Mouse (Mus musculus) common myeloid progenitor, adult 5-6 weeks (primary cell): ENCODE data around the gene Ccl22. TPM values are rescaled to one million over a fixed set of nuclear protein-coding genes. Genes with fewer than 3 reads are reported as not detected.

Experiments
- total RNA-seq: library from RNA; stranded (forward); fragments of 200-1000, 187-1606 nt; gene quantifications from 2 replicates; pipeline ENCODE4 v1.2.3, GENCODE M21; 2017

The Ccl22 gene
- total RNA-seq, 1 experiment from 2014 or later, result not detected

Other genes starting within 250 kb of the Ccl22 start
- gene Cpne2, start 212.6 kb upstream of the Ccl22 start, total RNA-seq, result 78.1 and 88.0 TPM in 2 replicates
- gene Rspry1, start 143.7 kb upstream of the Ccl22 start, total RNA-seq, result 37.1 and 42.9 TPM in 2 replicates
- gene Fam192a, start 143.6 kb upstream of the Ccl22 start, total RNA-seq, result 104 and 157 TPM in 2 replicates
- gene Arl2bp, start 79.0 kb upstream of the Ccl22 start, total RNA-seq, result 126 and 144 TPM in 2 replicates
- not detected in 2 replicates for gene Pllp, start 49.3 kb upstream of the Ccl22 start, total RNA-seq
- not detected in 2 replicates for gene Cx3cl1, start 26.4 kb downstream of the Ccl22 start, total RNA-seq
- gene Ccl17, start 64.9 kb downstream of the Ccl22 start, total RNA-seq, result 1.1 and 4.9 TPM in 2 replicates
- gene Coq9, start 92.7 kb downstream of the Ccl22 start, total RNA-seq, result 16.8 and 30.8 TPM in 2 replicates
- gene Ciapin1, start 92.8 kb downstream of the Ccl22 start, total RNA-seq, result 32.4 and 34.1 TPM in 2 replicates
- gene Polr2c, start 111.9 kb downstream of the Ccl22 start, total RNA-seq, result 51.3 and 54.3 TPM in 2 replicates
- gene Dok4, start 130.7 kb downstream of the Ccl22 start, total RNA-seq, result 0.78 and 0.82 TPM in 2 replicates
- gene Ccdc102a, start 172.5 kb downstream of the Ccl22 start, total RNA-seq, result 0.58 and 2.2 TPM in 2 replicates
- 0.05 TPM in 1 of 2 replicates, not detected in the other for gene Adgrg5, start 178.1 kb downstream of the Ccl22 start, total RNA-seq
- 293 and 407 TPM in 2 replicates for gene Adgrg1, start 229.2 kb downstream of the Ccl22 start, total RNA-seq